Mouse (Mus musculus): ENCODE measurements around the gene Dupd1. TPM values are rescaled to one million over a fixed set of nuclear protein-coding genes. Genes with fewer than 3 reads are reported as not detected.

The Dupd1 gene
- total and polyA plus RNA-seq, 2 experiments from 2014 or later: 0.15 TPM; not detected in 1

- WGBS: 73% methylated on average over 11 of the region's 11 CpGs
- ATAC-seq (ENCODE audit: insufficient read depth, low read depth) (peak; percentile 39; the same call in 1 of the 2 replicates), DNase-seq (ENCODE audit: low spot score) (no peak)
- peaks cover 8% of the 10 kb centered on the region; the same call in 1 of the 2 replicates for H3K4me1 ChIP-seq (ENCODE audit: control insufficient read depth, insufficient read depth)
- H3K36me3 ChIP-seq (replicated peaks; ENCODE audit: control insufficient read depth, insufficient read depth, low read length): peaks cover 52% of the 10 kb centered on the region
- no peak overlapping the region for H3K9ac ChIP-seq (replicated peaks; ENCODE audit: low read depth, low read length)
- H3K9me3 ChIP-seq (replicated peaks; ENCODE audit: control insufficient read depth, low read length): no peaks in the 10 kb centered on the region
- H3K4me2 ChIP-seq (ENCODE audit: low read depth, low read length): no peak overlapping the region
- no peak for TF ChIP-seq EP300 (IDR thresholded peaks at IDR 0.05; ENCODE audit: low read depth)
- no peak for TF ChIP-seq CTCF (IDR thresholded peaks at IDR 0.05; ENCODE audit: low read depth)
- H3K27me3 ChIP-seq (ENCODE audit: control insufficient read depth, insufficient read depth, low read length): no peaks in the 10 kb centered on the region
- H3K27ac ChIP-seq (ENCODE audit: low read depth): no peak overlapping the region
- no peak overlapping the region for H3K4me3 ChIP-seq (ENCODE audit: low read depth, low read length)
These were observed 44.5 kb downstream of the Dupd1 start for GRCm38 (mm10) chr14:21669633-21670421.

- H3K27ac ChIP-seq (ENCODE audit: low read depth): no peak overlapping the region
- H3K36me3 ChIP-seq (replicated peaks; ENCODE audit: control insufficient read depth, insufficient read depth, low read length): peaks cover 58% of the 10 kb centered on the region
- no peak overlapping the region for H3K4me2 ChIP-seq (ENCODE audit: low read depth, low read length)
- 82% methylated on average over 11 of the region's 11 CpGs for WGBS
- TF ChIP-seq CTCF (IDR thresholded peaks at IDR 0.05; ENCODE audit: low read depth) (no peak), EP300 (IDR thresholded peaks at IDR 0.05; ENCODE audit: low read depth) (no peak)
- no peaks in the 10 kb centered on the region for H3K9me3 ChIP-seq (replicated peaks; ENCODE audit: control insufficient read depth, low read length)
- H3K27me3 ChIP-seq (ENCODE audit: control insufficient read depth, insufficient read depth, low read length): no peaks in the 10 kb centered on the region
- DNase-seq (ENCODE audit: low spot score) (no peak), ATAC-seq (ENCODE audit: insufficient read depth, low read depth) (0 out of 2 replicates have a peak, but pooled peaks have one; percentile 11)
- H3K9ac ChIP-seq (replicated peaks; ENCODE audit: low read depth, low read length): no peak overlapping the region
- peaks cover 8% of the 10 kb centered on the region; the same call in 1 of the 2 replicates for H3K4me1 ChIP-seq (ENCODE audit: control insufficient read depth, insufficient read depth)
- no peak overlapping the region for H3K4me3 ChIP-seq (ENCODE audit: low read depth, low read length)
These were observed 45.2 kb downstream of the Dupd1 start for GRCm38 (mm10) chr14:21669218-21669617.

GRCm38 (mm10) chr14:21662465-21663142 is 51.8 kb downstream of the Dupd1 start:
- Histone ChIP-seq H3K27me3 (ENCODE audit: control insufficient read depth, insufficient read depth, low read length) (no peaks in the 10 kb centered on the region), H3K4me3 (ENCODE audit: low read depth, low read length) (no peak overlapping the region), H3K36me3 (replicated peaks; ENCODE audit: control insufficient read depth, insufficient read depth, low read length) (peaks cover 66% of the 10 kb centered on the region), H3K9me3 (replicated peaks; ENCODE audit: control insufficient read depth, low read length) (no peaks in the 10 kb centered on the region), H3K27ac (ENCODE audit: low read depth) (no peak overlapping the region), H3K4me1 (ENCODE audit: control insufficient read depth, insufficient read depth) (peaks cover 10% of the 10 kb centered on the region), H3K9ac (replicated peaks; ENCODE audit: low read depth, low read length) (no peak overlapping the region), H3K4me2 (ENCODE audit: low read depth, low read length) (no peak overlapping the region)
- 72% methylated on average over 8 of the region's 8 CpGs for WGBS
- DNase-seq (ENCODE audit: low spot score) (no peak), ATAC-seq (ENCODE audit: insufficient read depth, low read depth) (no peak)
- TF ChIP-seq EP300 (IDR thresholded peaks at IDR 0.05; ENCODE audit: low read depth) (no peak), CTCF (IDR thresholded peaks at IDR 0.05; ENCODE audit: low read depth) (peak; percentile 55)

GRCm38 (mm10) chr14:21659652-21660051 is 54.7 kb downstream of the Dupd1 start:
- peak overlapping the region; percentile 24 for H3K4me3 ChIP-seq (ENCODE audit: low read depth, low read length)
- peaks cover 47% of the 10 kb centered on the region for H3K36me3 ChIP-seq (replicated peaks; ENCODE audit: control insufficient read depth, insufficient read depth, low read length)
- peak overlapping the region; percentile 49 for H3K27ac ChIP-seq (ENCODE audit: low read depth)
- DNase-seq (ENCODE audit: low spot score): peak; percentile 79
- H3K27me3 ChIP-seq (ENCODE audit: control insufficient read depth, insufficient read depth, low read length): no peaks in the 10 kb centered on the region
- peak; percentile 91 for ATAC-seq (ENCODE audit: insufficient read depth, low read depth)
- peaks cover 10% of the 10 kb centered on the region for H3K4me1 ChIP-seq (ENCODE audit: control insufficient read depth, insufficient read depth)
- H3K9me3 ChIP-seq (replicated peaks; ENCODE audit: control insufficient read depth, low read length): no peaks in the 10 kb centered on the region
- peak overlapping the region; percentile 54 for H3K4me2 ChIP-seq (ENCODE audit: low read depth, low read length)
- TF ChIP-seq EP300 (IDR thresholded peaks at IDR 0.05; ENCODE audit: low read depth) (no peak), CTCF (IDR thresholded peaks at IDR 0.05; ENCODE audit: low read depth) (peak; percentile 80)
- 24% methylated on average over 5 of the region's 5 CpGs for WGBS
- no peak overlapping the region for H3K9ac ChIP-seq (replicated peaks; ENCODE audit: low read depth, low read length)

DNA sequence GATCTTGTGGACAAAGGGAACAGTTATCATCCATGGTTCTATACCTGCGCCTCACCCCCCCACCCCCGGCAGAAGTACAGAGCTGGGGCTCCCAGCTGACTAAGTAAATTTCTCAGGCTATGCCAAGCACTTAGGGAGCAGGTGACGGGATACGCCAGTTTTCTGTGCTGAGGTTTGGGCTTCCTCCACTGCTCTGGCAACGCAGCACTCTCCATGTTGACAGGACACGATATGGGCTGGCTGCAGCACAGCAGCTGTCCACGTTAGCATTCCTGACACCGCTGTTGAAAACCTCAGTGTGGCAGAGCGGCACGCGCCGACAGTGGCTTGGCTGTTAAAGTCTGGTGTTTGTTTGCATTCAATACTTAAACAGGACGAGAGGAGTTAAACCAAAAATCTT is 55.2 kb downstream of the Dupd1 start:
- H3K4me2 ChIP-seq (ENCODE audit: low read depth, low read length): peak overlapping the region; percentile 54
- no peaks in the 10 kb centered on the region for H3K27me3 ChIP-seq (ENCODE audit: control insufficient read depth, insufficient read depth, low read length)
- WGBS: 26% methylated on average over 13 of the region's 13 CpGs
- peaks cover 10% of the 10 kb centered on the region for H3K4me1 ChIP-seq (ENCODE audit: control insufficient read depth, insufficient read depth)
- no peak overlapping the region for H3K9ac ChIP-seq (replicated peaks; ENCODE audit: low read depth, low read length)
- peaks cover 42% of the 10 kb centered on the region for H3K36me3 ChIP-seq (replicated peaks; ENCODE audit: control insufficient read depth, insufficient read depth, low read length)
- ATAC-seq (ENCODE audit: insufficient read depth, low read depth) (peak; percentile 94), DNase-seq (ENCODE audit: low spot score) (peak; percentile 88)
- no peaks in the 10 kb centered on the region for H3K9me3 ChIP-seq (replicated peaks; ENCODE audit: control insufficient read depth, low read length)
- TF ChIP-seq EP300 (IDR thresholded peaks at IDR 0.05; ENCODE audit: low read depth) (no peak), CTCF (IDR thresholded peaks at IDR 0.05; ENCODE audit: low read depth) (no peak)
- peak overlapping the region; percentile 49 for H3K27ac ChIP-seq (ENCODE audit: low read depth)
- peak overlapping the region; percentile 24 for H3K4me3 ChIP-seq (ENCODE audit: low read depth, low read length)

All from heart, postnatal 0 days (tissue).